Mouse (Mus musculus) liver, embryonic 15.5 days (tissue): ENCODE results near the gene Tmem246. TPM values are rescaled to one million over a fixed set of nuclear protein-coding genes. Genes with fewer than 3 reads are reported as not detected.

ENCODE experiments used
- ATAC-seq: fragments of 200-750 bp; cut with Nextera tagmentation; 2 replicates; pipeline ENCODE4 v1.8.0; 2017; ENCODE audit warnings: moderate number of reproducible peaks, mild to moderate bottlenecking, moderate library complexity; ENCODE audit not compliant: insufficient read depth
- H3K27ac ChIP-seq: fragments of 300-500 bp; sonication (generic); replicated peaks from 2 replicates; pipeline ENCODE4 v1.5.1; 2015; ENCODE audit warnings: mild to moderate bottlenecking, inconsistent platforms
- H3K27me3 ChIP-seq: fragments of 300-500 bp; sonication (generic); 2 replicates; pipeline ENCODE4 v1.6.1; 2015; ENCODE audit warnings: mild to moderate bottlenecking, inconsistent platforms
- H3K36me3 ChIP-seq: fragments of 300-500 bp; sonication (generic); replicated peaks from 2 replicates; pipeline ENCODE4 v1.6.1; 2015; ENCODE audit warnings: moderate library complexity, mild to moderate bottlenecking, inconsistent platforms
- H3K4me1 ChIP-seq: fragments of 300-500 bp; sonication (generic); replicated peaks from 2 replicates; pipeline ENCODE4 v1.6.1; 2015; ENCODE audit warnings: inconsistent platforms
- H3K4me2 ChIP-seq: fragments of 300-500 bp; sonication (generic); 2 replicates; pipeline ENCODE4 v1.6.1; 2015; ENCODE audit warnings: moderate library complexity, mild to moderate bottlenecking, inconsistent platforms
- H3K4me3 ChIP-seq: fragments of 300-500 bp; sonication (generic); replicated peaks from 2 replicates; pipeline ENCODE4 v1.5.1; 2015; ENCODE audit warnings: mild to moderate bottlenecking, inconsistent platforms
- H3K9ac ChIP-seq: fragments of 300-500 bp; sonication (generic); 2 replicates; pipeline ENCODE4 v1.6.1; 2015; ENCODE audit warnings: moderate library complexity, mild to moderate bottlenecking, inconsistent platforms
- H3K9me3 ChIP-seq: fragments of 300-500 bp; sonication (generic); replicated peaks from 2 replicates; pipeline ENCODE4 v1.6.1; 2016; ENCODE audit warnings: inconsistent platforms
- WGBS: fragments of 180-500 bp; shearing (Covaris S2); methylation state at CpG from one replicate; pipeline ENCODE4 v1.1.7; 2015; ENCODE audit warnings: mixed read lengths; ENCODE audit not compliant: insufficient replicate concordance; 5-methylcytosine and 5-hydroxymethylcytosine counted together
- polyA plus RNA-seq: library from polyadenylated mRNA; unstranded; fragments of >200 nt; fragmentation: Nextera tagmentation; extraction: Ambion mirVana; gene quantifications from 2 replicates; pipeline ENCODE4 v1.2.1, GENCODE M21; 2015

The Tmem246 gene
- polyA plus RNA-seq, 1 experiment from 2014 or later, result 6.7 TPM

GRCm38 (mm10) chr4:49572194-49572593 is 25.5 kb downstream of the Tmem246 start:
- no peaks in the 10 kb centered on the region for H3K4me1 ChIP-seq
- no peaks in the 10 kb centered on the region for H3K36me3 ChIP-seq
- 80% methylated on average over 4 of the region's 4 CpGs for WGBS
- no peak for ATAC-seq
- no peak overlapping the region for H3K4me2 ChIP-seq
- no peak overlapping the region for H3K9ac ChIP-seq
- H3K27me3 ChIP-seq, result no peaks in the 10 kb centered on the region
- H3K4me3 ChIP-seq, result no peak overlapping the region
- no peak overlapping the region for H3K27ac ChIP-seq
- H3K9me3 ChIP-seq, result no peaks in the 10 kb centered on the region

- H3K27ac ChIP-seq, result no peak overlapping the region
- no peaks in the 10 kb centered on the region for H3K9me3 ChIP-seq
- no peak overlapping the region for H3K4me2 ChIP-seq
- 15% methylated on average over 3 of the region's 3 CpGs for WGBS
- H3K4me3 ChIP-seq, result no peak overlapping the region
- H3K27me3 ChIP-seq, result no peaks in the 10 kb centered on the region
- peak; percentile 47 for ATAC-seq
- no peak overlapping the region for H3K9ac ChIP-seq
- no peaks in the 10 kb centered on the region for H3K4me1 ChIP-seq
- no peaks in the 10 kb centered on the region for H3K36me3 ChIP-seq
Observed at GRCm38 (mm10) chr4:49567613-49568012, 30.1 kb downstream of the Tmem246 start.

- peak; percentile 73 for ATAC-seq
- H3K9me3 ChIP-seq, result no peaks in the 10 kb centered on the region
- H3K27ac ChIP-seq, result no peak overlapping the region
- H3K4me1 ChIP-seq, result peaks cover 12% of the 10 kb centered on the region; the same call in 1 of the 2 replicates
- H3K9ac ChIP-seq, result no peak overlapping the region
- H3K36me3 ChIP-seq, result no peaks in the 10 kb centered on the region
- H3K4me2 ChIP-seq, result no peak overlapping the region
- H3K27me3 ChIP-seq, result no peaks in the 10 kb centered on the region
- WGBS, result 58% methylated on average over 20 of the region's 20 CpGs
- H3K4me3 ChIP-seq, result no peak overlapping the region
Observed at GRCm38 (mm10) chr4:49559915-49560772, 37.5 kb downstream of the Tmem246 start.

GRCm38 (mm10) chr4:49558181-49558580 is 39.5 kb downstream of the Tmem246 start:
- ATAC-seq, result peak; percentile 31; the same call in 1 of the 2 replicates
- peak overlapping the region; percentile 38 for H3K27ac ChIP-seq

GRCm38 (mm10) chr4:49557375-49557774 is 40.3 kb downstream of the Tmem246 start:
- Histone ChIP-seq H3K4me2 (no peak overlapping the region), H3K36me3 (no peaks in the 10 kb centered on the region), H3K9ac (no peak overlapping the region), H3K27me3 (no peaks in the 10 kb centered on the region), H3K9me3 (no peaks in the 10 kb centered on the region), H3K4me3 (no peak overlapping the region), H3K27ac (no peak overlapping the region), H3K4me1 (peaks cover 12% of the 10 kb centered on the region; the same call in 1 of the 2 replicates)
- WGBS, result 88% methylated on average over 7 of the region's 7 CpGs
- ATAC-seq, result no peak

More at GRCm38 (mm10) chr4:49558181-49558580, 39.5 kb downstream of the Tmem246 start:
- 18% methylated on average over 2 of the region's 2 CpGs for WGBS
- Histone ChIP-seq H3K4me3 (no peak overlapping the region), H3K9me3 (no peaks in the 10 kb centered on the region), H3K4me2 (no peak overlapping the region), H3K27me3 (no peaks in the 10 kb centered on the region), H3K36me3 (no peaks in the 10 kb centered on the region), H3K9ac (no peak overlapping the region), H3K4me1 (peaks cover 12% of the 10 kb centered on the region; the same call in 1 of the 2 replicates)

- no peak overlapping the region for H3K4me3 ChIP-seq
- H3K27ac ChIP-seq, result peak overlapping the region; percentile 42; the same call in 1 of the 2 replicates
- H3K4me2 ChIP-seq, result no peak overlapping the region
- WGBS, result 57% methylated on average over 5 of the region's 5 CpGs
- H3K36me3 ChIP-seq, result no peaks in the 10 kb centered on the region
- no peaks in the 10 kb centered on the region for H3K27me3 ChIP-seq
- peaks cover under 1% of the 10 kb centered on the region; the same call in 1 of the 2 replicates for H3K4me1 ChIP-seq
- H3K9me3 ChIP-seq, result no peaks in the 10 kb centered on the region
- H3K9ac ChIP-seq, result no peak overlapping the region
- ATAC-seq, result no peak
Observed at GRCm38 (mm10) chr4:49553380-49553779, 44.3 kb downstream of the Tmem246 start.

GRCm38 (mm10) chr4:49549383-49549782 is 48.3 kb downstream of the Tmem246 start, which contains the start of gene Aldob:
Gene Aldob, minus strand, starts transcription at chr4:49549546.
- Histone ChIP-seq H3K36me3 (no peaks in the 10 kb centered on the region), H3K9me3 (no peaks in the 10 kb centered on the region), H3K4me1 (no peaks in the 10 kb centered on the region), H3K4me3 (peak within 1 kb of the TSS; percentile 32), H3K4me2 (peak within 1 kb of the TSS; percentile 28; the same call in 1 of the 2 replicates), H3K9ac (0 out of 2 replicates have a peak within 1 kb of the TSS, but pooled peaks have one; percentile 26), H3K27ac (peak within 1 kb of the TSS; percentile 72), H3K27me3 (no peaks in the 10 kb centered on the region)
- WGBS, result 8% methylated on average over 3 of the region's 3 CpGs
- ATAC-seq, result peak; percentile 59; the same call in 1 of the 2 replicates

- H3K9ac ChIP-seq, result no peak overlapping the region
- H3K4me3 ChIP-seq, result peak overlapping the region; percentile 32
- H3K9me3 ChIP-seq, result no peaks in the 10 kb centered on the region
- 67% methylated on average over 7 of the region's 7 CpGs for whole genome bisulfite sequencing
- H3K36me3 ChIP-seq, result 0 out of 2 replicates have a peak, but pooled peaks cover 4% of the 10 kb centered on the region
- H3K4me2 ChIP-seq, result peak overlapping the region; percentile 28; the same call in 1 of the 2 replicates
- no peaks in the 10 kb centered on the region for H3K27me3 ChIP-seq
- H3K27ac ChIP-seq, result peak overlapping the region; percentile 72
- peak; percentile 42; the same call in 1 of the 2 replicates for ATAC-seq
- no peaks in the 10 kb centered on the region for H3K4me1 ChIP-seq
Observed at GRCm38 (mm10) chr4:49547544-49548219, 50.0 kb downstream of the Tmem246 start.

- peak overlapping the region; percentile 36 for H3K4me2 ChIP-seq
- no peak overlapping the region for H3K4me3 ChIP-seq
- no peaks in the 10 kb centered on the region for H3K27me3 ChIP-seq
- H3K9me3 ChIP-seq, result no peaks in the 10 kb centered on the region
- no peak overlapping the region for H3K9ac ChIP-seq
- 0 out of 2 replicates have a peak, but pooled peaks cover 4% of the 10 kb centered on the region for H3K36me3 ChIP-seq
- peak; percentile 63 for ATAC-seq
- H3K4me1 ChIP-seq, result no peaks in the 10 kb centered on the region
- H3K27ac ChIP-seq, result peak overlapping the region; percentile 39; the same call in 1 of the 2 replicates
- 47% methylated on average over 6 of the region's 6 CpGs for WGBS
Observed at GRCm38 (mm10) chr4:49546873-49547543, 50.7 kb downstream of the Tmem246 start.

GRCm38 (mm10) chr4:49546026-49546425 is 51.6 kb downstream of the Tmem246 start:
- Histone ChIP-seq H3K9ac (no peak overlapping the region), H3K4me2 (peak overlapping the region; percentile 36), H3K9me3 (no peaks in the 10 kb centered on the region), H3K4me3 (no peak overlapping the region), H3K27ac (no peak overlapping the region), H3K4me1 (no peaks in the 10 kb centered on the region), H3K27me3 (no peaks in the 10 kb centered on the region), H3K36me3 (0 out of 2 replicates have a peak, but pooled peaks cover 4% of the 10 kb centered on the region)
- no peak for ATAC-seq
- WGBS, result 62% methylated on average over 2 of the region's 2 CpGs
